Mouse (Mus musculus): ENCODE data around the gene Pafah1b3.
"Not testable (repeated sequence)": the region's sequence is repeated elsewhere in the genome, so short reads cannot be mapped to it uniquely, and the experiment has no call there.

Gene Pafah1b3

GRCm38 (mm10) chr7:25269029-25269428 lies 28.8 kb downstream of the Pafah1b3 start:
- DNase-seq (ENCODE audit: low read depth, low spot score) = no peak

- DNase-seq (ENCODE audit: low read depth, low spot score) = no peak
These were observed 29.2 kb downstream of the Pafah1b3 start for GRCm38 (mm10) chr7:25268588-25268987.

- DNase-seq (ENCODE audit: low read depth, low spot score) = peak; percentile 100
These were observed 29.9 kb downstream of the Pafah1b3 start for GRCm38 (mm10) chr7:25267751-25268463.

- peak; percentile 98 for DNase-seq (ENCODE audit: low read depth, low spot score)
These were observed 30.5 kb downstream of the Pafah1b3 start, which contains the start of gene Cic for GRCm38 (mm10) chr7:25267301-25267750. TSS of gene Cic (plus strand) at chr7:25267704.

- DNase-seq (ENCODE audit: low read depth, low spot score) = no peak
These were observed 31.4 kb downstream of the Pafah1b3 start for GRCm38 (mm10) chr7:25266180-25266962.

- DNase-seq (ENCODE audit: low read depth, low spot score) = not testable (repeated sequence)
These were observed 32.0 kb downstream of the Pafah1b3 start for GRCm38 (mm10) chr7:25265743-25266142.

GRCm38 (mm10) chr7:25263968-25264870 lies 33.6 kb downstream of the Pafah1b3 start:
- DNase-seq (ENCODE audit: low read depth, low spot score) = no peak

- DNase-seq (ENCODE audit: low read depth, low spot score) = no peak
These were observed 35.9 kb downstream of the Pafah1b3 start for GRCm38 (mm10) chr7:25261896-25262295.

- DNase-seq (ENCODE audit: low read depth, low spot score) = no peak
These were observed 46.0 kb downstream of the Pafah1b3 start for GRCm38 (mm10) chr7:25251822-25252221.

GRCm38 (mm10) chr7:25251071-25251791 lies 46.6 kb downstream of the Pafah1b3 start:
- peak; percentile 57 for DNase-seq (ENCODE audit: low read depth, low spot score)

GRCm38 (mm10) chr7:25250141-25250972 lies 47.4 kb downstream of the Pafah1b3 start, which contains the start of gene Erf:
TSS of gene Erf (minus strand) at chr7:25250761.
- DNase-seq (ENCODE audit: low read depth, low spot score) = peak; percentile 92

- peak; percentile 56 for DNase-seq (ENCODE audit: low read depth, low spot score)
These were observed 48.3 kb downstream of the Pafah1b3 start for GRCm38 (mm10) chr7:25249314-25250140.

- no peak for DNase-seq (ENCODE audit: low read depth, low spot score)
These were observed 48.9 kb downstream of the Pafah1b3 start for GRCm38 (mm10) chr7:25248846-25249313.

- no peak for DNase-seq (ENCODE audit: low read depth, low spot score)
These were observed 49.7 kb downstream of the Pafah1b3 start for GRCm38 (mm10) chr7:25248018-25248647.

GRCm38 (mm10) chr7:25247498-25247897 lies 50.3 kb downstream of the Pafah1b3 start:
- DNase-seq (ENCODE audit: low read depth, low spot score) = no peak

GRCm38 (mm10) chr7:25246759-25247137 lies 51.0 kb downstream of the Pafah1b3 start:
- DNase-seq (ENCODE audit: low read depth, low spot score) = no peak

GRCm38 (mm10) chr7:25246079-25246758 lies 51.6 kb downstream of the Pafah1b3 start:
- no peak for DNase-seq (ENCODE audit: low read depth, low spot score)
